In the genomic region with DNA sequence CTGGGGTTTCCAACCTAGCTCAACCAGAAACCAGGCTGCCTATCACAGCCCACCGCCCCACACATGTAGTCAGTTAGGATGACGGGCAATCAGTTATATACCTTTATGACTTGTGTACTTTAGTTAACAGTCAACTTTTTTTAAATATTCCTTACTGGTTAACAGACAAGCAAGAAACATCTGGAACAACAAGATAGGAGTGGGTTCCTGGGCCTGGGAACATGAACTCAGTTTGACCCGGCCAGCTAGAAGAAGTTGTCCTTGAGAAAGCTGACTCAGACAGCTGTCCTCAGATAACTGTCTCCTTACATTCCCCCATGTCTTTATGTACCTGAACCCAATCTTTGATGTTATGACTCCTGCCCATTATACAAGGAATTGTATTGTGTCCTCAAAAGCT, we compare ENCODE assay signal across 33 mouse cellular contexts. TPM values are rescaled to one million over a fixed set of nuclear protein-coding genes. Genes with fewer than 3 reads are reported as not detected.
DNase-seq lines count a peak whose midpoint lies in the region; ATAC-seq and TF ChIP-seq lines count a peak whose summit lies in the region.
"Had no signal": no experiment of that assay in that cellular context is flagged by ENCODE, and none has a peak within 500 bp of the region (broad histone marks: within the 10 kb centered on the region; RNA-seq: fewer than 3 reads in every experiment).

No protein-coding gene starts in this region.

- no peak overlapping the region for H3K9ac ChIP-seq in heart, postnatal 0 days (replicated peaks; ENCODE audit: low read depth, low read length)
- no peak overlapping the region for H3K9ac ChIP-seq in liver, postnatal 0 days (replicated peaks)
- H3K9ac ChIP-seq in liver, embryonic 12.5 days, result no peak overlapping the region
- no peak overlapping the region for H3K9ac ChIP-seq in intestine, embryonic 15.5 days
- H3K9ac ChIP-seq: forebrain, postnatal 0 days; heart, embryonic 12.5 days; heart, embryonic 15.5 days; hindbrain, embryonic 14.5 days had no signal

- intact Hi-C loops in heart, postnatal 10 days (cut with DNase I), result no loop called here

- no peak for TF ChIP-seq CTCF in heart, postnatal 0 days (IDR thresholded peaks at IDR 0.05; ENCODE audit: low read depth)
- TF ChIP-seq CTCF in liver, postnatal 0 days (IDR thresholded peaks at IDR 0.05; ENCODE audit: low read depth), result no peak

- TF ChIP-seq EP300 in heart, postnatal 0 days (IDR thresholded peaks at IDR 0.05; ENCODE audit: low read depth), result no peak
- TF ChIP-seq EP300 in liver, postnatal 0 days (IDR thresholded peaks at IDR 0.05; ENCODE audit: low read depth), result peak; percentile 73; the same call in 1 of the 2 replicates

- H3K4me2 ChIP-seq in heart, postnatal 0 days (ENCODE audit: low read depth, low read length), result no peak overlapping the region
- no peak overlapping the region for H3K4me2 ChIP-seq in liver, postnatal 0 days (ENCODE audit: low read depth, low read length)
- H3K4me2 ChIP-seq in liver, embryonic 12.5 days, result no peak overlapping the region
- no peak overlapping the region for H3K4me2 ChIP-seq in intestine, embryonic 15.5 days (replicated peaks)
- H3K4me2 ChIP-seq: heart, embryonic 12.5 days; heart, embryonic 15.5 days; hindbrain, embryonic 14.5 days had no signal

- no peak overlapping the region for H3K4me3 ChIP-seq in heart, postnatal 0 days (ENCODE audit: low read depth, low read length)
- H3K4me3 ChIP-seq in liver, postnatal 0 days (ENCODE audit: low read depth, low read length), result no peak overlapping the region
- no peak overlapping the region for H3K4me3 ChIP-seq in liver, embryonic 12.5 days
- no peak overlapping the region for H3K4me3 ChIP-seq in intestine, embryonic 15.5 days (replicated peaks)
- H3K4me3 ChIP-seq: gastrocnemius, adult 2 months; heart, embryonic 12.5 days; heart, embryonic 15.5 days; hindbrain, embryonic 10.5 days had no signal

- 60% methylated on average over 3 of the region's 3 CpGs for WGBS in heart, postnatal 0 days
- whole genome bisulfite sequencing in liver, postnatal 0 days (ENCODE audit: insufficient replicate concordance), result 59% methylated on average over 3 of the region's 3 CpGs
- WGBS in liver, embryonic 12.5 days (ENCODE audit: insufficient replicate concordance), result 61% methylated on average over 3 of the region's 3 CpGs
- 67% methylated on average over 3 of the region's 3 CpGs for WGBS in intestine, embryonic 15.5 days

- DNase-seq in adrenal gland, adult (ENCODE audit: inconsistent age in 2 of 2, low spot score in 1 of 2), result peak; percentile 45 to 73
- no peak for DNase-seq in adrenal gland, postnatal 14 days
- peak; percentile 11 for DNase-seq in heart, postnatal 0 days (ENCODE audit: low spot score)
- DNase-seq in heart, postnatal 10 days, result no peak
- no peak for DNase-seq in liver, postnatal 0 days
- DNase-seq in Muller cell, postnatal 12 days (ENCODE audit: inconsistent ontology term), result no peak
- DNase-seq: B cell, adult 2 months; cerebellum, adult 18-20 months; cerebellum, adult 9-10 months; cerebellum, postnatal 14 days; forebrain, postnatal 0 days; gastrocnemius, adult 2 months; gastrocnemius, postnatal 14 days; heart, adult 18-20 months; kidney, adult 2 months had no signal

- H3K27ac ChIP-seq in heart, postnatal 0 days (ENCODE audit: low read depth), result no peak overlapping the region
- H3K27ac ChIP-seq in liver, postnatal 0 days (ENCODE audit: low read depth), result no peak overlapping the region
- H3K27ac ChIP-seq in liver, embryonic 12.5 days, result no peak overlapping the region
- H3K27ac ChIP-seq in intestine, embryonic 15.5 days, result no peak overlapping the region
- H3K27ac ChIP-seq: gastrocnemius, adult 2 months; heart, embryonic 15.5 days; hindbrain, embryonic 10.5 days; hindbrain, embryonic 14.5 days; hindbrain, postnatal 0 days had no signal

- H3K4me1 ChIP-seq in heart, postnatal 0 days (ENCODE audit: control insufficient read depth, insufficient read depth), result peaks cover 4% of the 10 kb centered on the region; the same call in 1 of the 2 replicates
- peaks cover 7% of the 10 kb centered on the region for H3K4me1 ChIP-seq in liver, postnatal 0 days (ENCODE audit: insufficient read depth)
- H3K4me1 ChIP-seq in liver, embryonic 12.5 days, result peaks cover 8% of the 10 kb centered on the region; the same call in 1 of the 2 replicates
- 0 out of 2 replicates have a peak, but pooled peaks cover 3% of the 10 kb centered on the region for H3K4me1 ChIP-seq in intestine, embryonic 15.5 days (replicated peaks)
- H3K4me1 ChIP-seq: heart, embryonic 12.5 days; hindbrain, embryonic 10.5 days had no signal

- no peaks in the 10 kb centered on the region for H3K27me3 ChIP-seq in heart, postnatal 0 days (ENCODE audit: control insufficient read depth, insufficient read depth, low read length)
- H3K27me3 ChIP-seq in liver, postnatal 0 days (ENCODE audit: insufficient read depth, low read length), result no peaks in the 10 kb centered on the region
- H3K27me3 ChIP-seq in liver, embryonic 12.5 days (replicated peaks), result no peaks in the 10 kb centered on the region
- no peaks in the 10 kb centered on the region for H3K27me3 ChIP-seq in intestine, embryonic 15.5 days (replicated peaks)
- H3K27me3 ChIP-seq: CH12.LX; heart, embryonic 12.5 days; heart, embryonic 15.5 days had no signal

- no peak for ATAC-seq in heart, postnatal 0 days (ENCODE audit: insufficient read depth, low read depth)
- no peak for ATAC-seq in liver, postnatal 0 days
- ATAC-seq in liver, embryonic 12.5 days, result no peak
- peak; percentile 50; the same call in 1 of the 2 replicates for ATAC-seq in intestine, embryonic 15.5 days
- ATAC-seq: activated CD4-positive, CD25-positive, alpha-beta regulatory T cell, adult 4 months; forebrain, embryonic 14.5 days; forebrain, postnatal 0 days; hindbrain, postnatal 0 days; inflammation-experienced regulatory T-cells, adult 6 months had no signal

- H3K36me3 ChIP-seq in heart, postnatal 0 days (replicated peaks; ENCODE audit: control insufficient read depth, insufficient read depth, low read length), result no peaks in the 10 kb centered on the region
- H3K36me3 ChIP-seq in liver, postnatal 0 days (replicated peaks; ENCODE audit: insufficient read depth, low read length), result no peaks in the 10 kb centered on the region
- H3K36me3 ChIP-seq in liver, embryonic 12.5 days, result no peaks in the 10 kb centered on the region
- no peaks in the 10 kb centered on the region for H3K36me3 ChIP-seq in intestine, embryonic 15.5 days
- H3K36me3 ChIP-seq: G1E; heart, embryonic 12.5 days; heart, embryonic 15.5 days; hindbrain, embryonic 10.5 days had no signal

- no peaks in the 10 kb centered on the region for H3K9me3 ChIP-seq in heart, postnatal 0 days (replicated peaks; ENCODE audit: control insufficient read depth, low read length)
- H3K9me3 ChIP-seq in liver, postnatal 0 days (ENCODE audit: low read length), result peaks cover 2% of the 10 kb centered on the region; the same call in 1 of the 2 replicates
- no peaks in the 10 kb centered on the region for H3K9me3 ChIP-seq in liver, embryonic 12.5 days (replicated peaks)
- H3K9me3 ChIP-seq in intestine, embryonic 15.5 days, result no peaks in the 10 kb centered on the region
- H3K9me3 ChIP-seq: heart, embryonic 12.5 days; heart, embryonic 15.5 days had no signal

RNA-seq across cellular contexts. Expression of gene E330021D16Rik, which starts 37.3 kb away (rescaled TPM):
- not detected in 2 replicates for total RNA-seq in adrenal gland, postnatal 14 days (2021)
- total RNA-seq in heart, postnatal 0 days (2014; rRNA removed; ENCODE audit: low replicate concordance), result not detected in 2 replicates
- not detected in 2 replicates for polyA plus RNA-seq in heart, postnatal 0 days (2015; fragmentation: Nextera tagmentation; extraction: Ambion mirVana)
- not detected for total RNA-seq in heart, postnatal 10 days (2021)
- 0.47 and 0.67 TPM in 2 replicates for polyA plus RNA-seq in liver, postnatal 0 days (2015; fragmentation: Nextera tagmentation; extraction: Ambion mirVana)
- not detected in 2 replicates for polyA plus RNA-seq in liver, embryonic 12.5 days (2016; fragmentation: Nextera tagmentation; extraction: Ambion mirVana)
- 0.19 TPM in 1 of 2 replicates, not detected in the other for polyA plus RNA-seq in intestine, embryonic 15.5 days (2015; fragmentation: Nextera tagmentation; extraction: Ambion mirVana)
- total RNA-seq: adrenal gland, adult 18-20 months; adrenal gland, postnatal 36 days; CH12.LX; gastrocnemius, adult 2 months; gastrocnemius, postnatal 14 days; gastrocnemius, postnatal 4 days; heart, adult 18-20 months; heart, postnatal 25 days; hindbrain, postnatal 0 days had no signal
- polyA plus RNA-seq: forebrain, embryonic 11.5 days; forebrain, embryonic 14.5 days; forebrain, postnatal 0 days; frontal cortex, adult 2 months; G1E; heart, embryonic 12.5 days; heart, embryonic 15.5 days; hindbrain, embryonic 10.5 days; hindbrain, embryonic 14.5 days; hindbrain, postnatal 0 days had no signal

RNA-seq across cellular contexts. Expression of gene Atf7ip, which starts 53.3 kb away (rescaled TPM):
- total RNA-seq in adrenal gland, postnatal 14 days (2021), result 82.0 and 103 TPM in 2 replicates
- 43.3 and 54.5 TPM in 2 replicates for total RNA-seq in heart, postnatal 0 days (2014; rRNA removed; ENCODE audit: low replicate concordance)
- 16.5 and 19.2 TPM in 2 replicates for polyA plus RNA-seq in heart, postnatal 0 days (2015; fragmentation: Nextera tagmentation; extraction: Ambion mirVana)
- total RNA-seq in heart, postnatal 10 days (2021), result 100 to 1,000 TPM in 1 of 2 experiments, 10 to 100 TPM in 1; 93.8 to 103 TPM
- 5.6 and 6.6 TPM in 2 replicates for polyA plus RNA-seq in liver, postnatal 0 days (2015; fragmentation: Nextera tagmentation; extraction: Ambion mirVana)
- 23.2 and 24.8 TPM in 2 replicates for polyA plus RNA-seq in liver, embryonic 12.5 days (2016; fragmentation: Nextera tagmentation; extraction: Ambion mirVana)
- polyA plus RNA-seq in intestine, embryonic 15.5 days (2015; fragmentation: Nextera tagmentation; extraction: Ambion mirVana), result 24.1 and 25.4 TPM in 2 replicates

Comparison
In these comparisons a context has a peak if more than half of its experiments do, and no peak if none do; other contexts are left out.
1. DNase-seq: peak in adrenal gland, adult (2 of 2) and heart, postnatal 0 days (single experiment); none in adrenal gland, postnatal 14 days (single experiment), heart, postnatal 10 days (0 of 2), liver, postnatal 0 days (single experiment) and Muller cell, postnatal 12 days (single experiment).